20 mouse cellular contexts compared by ENCODE assay signal in the genomic region with DNA sequence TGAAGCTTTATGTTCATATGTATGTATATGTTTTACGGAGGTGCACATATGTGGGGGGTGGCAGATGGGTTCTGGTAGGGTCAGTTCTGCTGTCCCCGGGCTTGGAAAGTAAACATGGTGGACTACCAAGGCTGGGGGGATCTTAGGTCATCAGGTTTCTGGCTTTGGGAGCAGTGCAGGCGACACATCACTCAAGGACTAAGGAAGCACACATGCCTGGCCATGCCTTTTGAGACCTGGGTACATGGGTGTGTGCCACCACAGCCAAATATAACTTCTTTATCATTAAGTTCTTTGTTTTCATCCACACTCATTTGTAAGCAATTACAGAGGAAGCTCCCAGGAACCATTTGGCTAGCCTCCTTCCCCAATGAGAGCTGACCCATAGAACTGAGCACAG.
DNase-seq lines count a peak whose midpoint lies in the region; ATAC-seq and TF ChIP-seq lines count a peak whose summit lies in the region.
"Had no signal": no experiment of that assay in that cellular context is flagged by ENCODE, and none has a peak within 500 bp of the region (broad histone marks: within the 10 kb centered on the region; RNA-seq: fewer than 3 reads in every experiment).

No protein-coding gene starts in this region.

- no peak overlapping the region for H3ac ChIP-seq in myocyte (ENCODE audit: control insufficient read depth, insufficient read length)

- TF ChIP-seq POLR2A in myocyte (IDR thresholded peaks at IDR 0.05; ENCODE audit: insufficient read length, low read depth): no peak

- no peaks in the 10 kb centered on the region for H3K27me3 ChIP-seq in embryonic facial prominence, embryonic 14.5 days (replicated peaks; ENCODE audit: control insufficient read depth, insufficient read depth, low read length)
- H3K27me3 ChIP-seq in embryonic facial prominence, embryonic 10.5 days (replicated peaks; ENCODE audit: low read depth, poor library complexity, severe bottlenecking): no peaks in the 10 kb centered on the region
- H3K27me3 ChIP-seq in myocyte (ENCODE audit: control insufficient read depth, insufficient read depth, insufficient read length): no peaks in the 10 kb centered on the region
- H3K27me3 ChIP-seq in liver, embryonic 11.5 days (replicated peaks; ENCODE audit: control insufficient read depth, insufficient read depth, low read length): no peaks in the 10 kb centered on the region
- H3K27me3 ChIP-seq in forebrain, embryonic 12.5 days: peaks cover 22% of the 10 kb centered on the region; the same call in 1 of the 2 replicates
- H3K27me3 ChIP-seq: CH12.LX; embryonic facial prominence, embryonic 12.5 days; embryonic facial prominence, embryonic 15.5 days had no signal

- ATAC-seq in embryonic facial prominence, embryonic 14.5 days (ENCODE audit: low read depth): no peak
- ATAC-seq in liver, embryonic 11.5 days (replicated peaks; ENCODE audit: low FRiP score): no peak
- ATAC-seq in forebrain, embryonic 12.5 days (ENCODE audit: low FRiP score): no peak
- ATAC-seq: forebrain, embryonic 14.5 days; forebrain, embryonic 16.5 days had no signal

- no peak overlapping the region for H3K9ac ChIP-seq in embryonic facial prominence, embryonic 14.5 days (ENCODE audit: low read depth, low read length)
- no peak overlapping the region for H3K9ac ChIP-seq in liver, embryonic 11.5 days (ENCODE audit: low read depth, low read length)
- H3K9ac ChIP-seq in forebrain, embryonic 12.5 days: no peak overlapping the region
- H3K9ac ChIP-seq: embryonic facial prominence, embryonic 12.5 days; embryonic facial prominence, embryonic 15.5 days had no signal

- no peak overlapping the region for H3K4me3 ChIP-seq in embryonic facial prominence, embryonic 14.5 days (ENCODE audit: low read depth, low read length)
- no peak overlapping the region for H3K4me3 ChIP-seq in embryonic facial prominence, embryonic 10.5 days
- no peak overlapping the region for H3K4me3 ChIP-seq in myocyte
- H3K4me3 ChIP-seq in liver, embryonic 11.5 days (ENCODE audit: low read depth, low read length): no peak overlapping the region
- no peak overlapping the region for H3K4me3 ChIP-seq in forebrain, embryonic 12.5 days (replicated peaks)
- H3K4me3 ChIP-seq: embryonic facial prominence, embryonic 12.5 days; embryonic facial prominence, embryonic 15.5 days had no signal

- H3K4me2 ChIP-seq in embryonic facial prominence, embryonic 14.5 days (ENCODE audit: low read depth, low read length): no peak overlapping the region
- no peak overlapping the region for H3K4me2 ChIP-seq in myocyte (ENCODE audit: low read depth)
- H3K4me2 ChIP-seq in liver, embryonic 11.5 days: no peak overlapping the region
- H3K4me2 ChIP-seq in forebrain, embryonic 12.5 days: no peak overlapping the region
- H3K4me2 ChIP-seq: embryonic facial prominence, embryonic 12.5 days; embryonic facial prominence, embryonic 15.5 days had no signal

- H3K36me3 ChIP-seq in embryonic facial prominence, embryonic 14.5 days (ENCODE audit: control insufficient read depth, insufficient read depth, low read length): no peaks in the 10 kb centered on the region
- 0 out of 2 replicates have a peak, but pooled peaks cover 6% of the 10 kb centered on the region for H3K36me3 ChIP-seq in embryonic facial prominence, embryonic 10.5 days (replicated peaks)
- no peaks in the 10 kb centered on the region for H3K36me3 ChIP-seq in myocyte (ENCODE audit: control insufficient read depth, insufficient read depth)
- H3K36me3 ChIP-seq in liver, embryonic 11.5 days (ENCODE audit: control insufficient read depth, insufficient read depth, low read length): no peaks in the 10 kb centered on the region
- no peaks in the 10 kb centered on the region for H3K36me3 ChIP-seq in forebrain, embryonic 12.5 days (replicated peaks)
- H3K36me3 ChIP-seq: embryonic facial prominence, embryonic 12.5 days; embryonic facial prominence, embryonic 15.5 days had no signal

- WGBS in embryonic facial prominence, embryonic 14.5 days: 93% methylated on average over 3 of the region's 3 CpGs
- 94% methylated on average over 3 of the region's 3 CpGs for WGBS in embryonic facial prominence, embryonic 10.5 days
- WGBS in liver, embryonic 11.5 days: 92% methylated on average over 3 of the region's 3 CpGs
- 93% methylated on average over 3 of the region's 3 CpGs for WGBS in forebrain, embryonic 12.5 days

- peaks cover 28% of the 10 kb centered on the region for H3K4me1 ChIP-seq in embryonic facial prominence, embryonic 14.5 days (ENCODE audit: control insufficient read depth, insufficient read depth, low read length)
- H3K4me1 ChIP-seq in embryonic facial prominence, embryonic 10.5 days: peaks cover 41% of the 10 kb centered on the region
- H3K4me1 ChIP-seq in liver, embryonic 11.5 days (replicated peaks; ENCODE audit: control insufficient read depth, insufficient read depth, low read length): 0 out of 2 replicates have a peak, but pooled peaks cover 4% of the 10 kb centered on the region
- peaks cover 14% of the 10 kb centered on the region for H3K4me1 ChIP-seq in forebrain, embryonic 12.5 days

- H3K27ac ChIP-seq in embryonic facial prominence, embryonic 14.5 days (replicated peaks; ENCODE audit: low read depth, low read length): peak overlapping the region; percentile 10
- no peak overlapping the region for H3K27ac ChIP-seq in embryonic facial prominence, embryonic 10.5 days (replicated peaks)
- no peak overlapping the region for H3K27ac ChIP-seq in liver, embryonic 11.5 days (ENCODE audit: low read depth, low read length)
- H3K27ac ChIP-seq in forebrain, embryonic 12.5 days: no peak overlapping the region
- H3K27ac ChIP-seq: embryonic facial prominence, embryonic 12.5 days; embryonic facial prominence, embryonic 15.5 days had no signal

- H3K79me2 ChIP-seq in myocyte (ENCODE audit: control insufficient read depth, insufficient read depth): peaks cover 100% of the 10 kb centered on the region

- H3K9me3 ChIP-seq in embryonic facial prominence, embryonic 14.5 days (ENCODE audit: control insufficient read depth, low read length): no peaks in the 10 kb centered on the region
- H3K9me3 ChIP-seq in embryonic facial prominence, embryonic 10.5 days: no peaks in the 10 kb centered on the region
- no peaks in the 10 kb centered on the region for H3K9me3 ChIP-seq in liver, embryonic 11.5 days (ENCODE audit: control insufficient read depth, low read length)
- no peaks in the 10 kb centered on the region for H3K9me3 ChIP-seq in forebrain, embryonic 12.5 days
- H3K9me3 ChIP-seq: embryonic facial prominence, embryonic 12.5 days; embryonic facial prominence, embryonic 15.5 days had no signal

- DNase-seq in embryonic facial prominence, embryonic 14.5 days (ENCODE audit: low spot score): no peak
- no peak for DNase-seq in embryonic facial prominence, embryonic 10.5 days (ENCODE audit: low spot score)
- no peak for DNase-seq in liver, embryonic 11.5 days (ENCODE audit: low spot score)
- DNase-seq: adrenal gland, adult 2 months; adrenal gland, postnatal 10 days; adrenal gland, postnatal 25 days; B cell, adult 2 months; cerebellum, adult 11 months; cerebellum, adult 18-20 months; cerebellum, adult 8-10 months; cerebellum, adult 9-11 months; cerebellum, postnatal 36 days; embryo, embryonic 11 days had no signal

TF ChIP-seq in myocyte, 11 proteins besides CTCF, POLR2A, EP300 and RAD21:
- no peak for TF ChIP-seq POLR2AphosphoS2 (IDR thresholded peaks at IDR 0.05; ENCODE audit: insufficient read length, low read depth)
- TF ChIP-seq MYOG (IDR thresholded peaks at IDR 0.05; ENCODE audit: control insufficient read depth in 1 of 3, insufficient read depth in 1 of 3, insufficient read length in 2 of 3, low read depth in 2 of 3): peak in 1 of 3 experiments; percentile 57
- peak; percentile 5 for TF ChIP-seq TCF12 (IDR thresholded peaks at IDR 0.05; ENCODE audit: insufficient read depth, poor library complexity, severe bottlenecking)
- no peak for TF ChIP-seq CEBPB (IDR thresholded peaks at IDR 0.05; ENCODE audit: insufficient read depth, poor library complexity, severe bottlenecking)
- TF ChIP-seq MYOD1 (IDR thresholded peaks at IDR 0.05; ENCODE audit: control insufficient read depth in 1 of 3, insufficient read length in 2 of 3, low read depth in 2 of 3): peak in 1 of 3 experiments; percentile 79
- TF ChIP-seq MAX (IDR thresholded peaks at IDR 0.05; ENCODE audit: low read depth): no peak
